Mouse (Mus musculus) forebrain, embryonic 10.5 days (tissue): Measurements from ENCODE around the gene Sbk2. TPM values are rescaled to one million over a fixed set of nuclear protein-coding genes. Genes with fewer than 3 reads are reported as not detected.
A peak's percentile ranks its signal among the peaks of the same experiment; 100 is the strongest.

ENCODE experiments used
- DNase-seq: peaks from one replicate; pipeline ENCODE4 v3.0.0-alpha.2; 2017; ENCODE audit warnings: low spot score; ENCODE audit errors: extremely low spot score
- H3K27ac ChIP-seq: fragments of 300-500 bp; sonication (generic); 2 replicates; pipeline ENCODE4 v1.5.1; 2016; ENCODE audit warnings: mild to moderate bottlenecking
- H3K27me3 ChIP-seq: fragments of 300-500 bp; sonication (generic); 2 replicates; pipeline ENCODE4 v1.6.1; 2016; ENCODE audit warnings: mild to moderate bottlenecking; ENCODE audit not compliant: poor library complexity, severe bottlenecking
- H3K36me3 ChIP-seq: fragments of 300-500 bp; sonication (generic); replicated peaks from 2 replicates; pipeline ENCODE4 v1.6.1; 2016; ENCODE audit warnings: mild to moderate bottlenecking, moderate library complexity
- H3K4me1 ChIP-seq: fragments of 300-500 bp; sonication (generic); 2 replicates; pipeline ENCODE4 v1.6.1; 2016
- H3K4me3 ChIP-seq: fragments of 300-500 bp; sonication (generic); 2 replicates; pipeline ENCODE4 v1.5.1; 2016; ENCODE audit warnings: mild to moderate bottlenecking, moderate library complexity
- H3K9me3 ChIP-seq: fragments of 300-500 bp; sonication (generic); 2 replicates; pipeline ENCODE4 v1.6.1; 2016; ENCODE audit warnings: mild to moderate bottlenecking, moderate library complexity
- WGBS: fragments of 180-500 bp; shearing (Covaris S2); methylation state at CpG from one replicate; pipeline ENCODE4 v1.1.7; 2016; 5-methylcytosine and 5-hydroxymethylcytosine counted together
- polyA plus RNA-seq: library from polyadenylated mRNA; unstranded; fragments of >200 nt; fragmentation: Nextera tagmentation; extraction: Ambion mirVana; gene quantifications from 2 replicates; pipeline ENCODE4 v1.2.1, GENCODE M21; 2016

Gene Sbk2
- polyA plus RNA-seq, 1 experiment from 2014 or later: 0.11 TPM

DNA sequence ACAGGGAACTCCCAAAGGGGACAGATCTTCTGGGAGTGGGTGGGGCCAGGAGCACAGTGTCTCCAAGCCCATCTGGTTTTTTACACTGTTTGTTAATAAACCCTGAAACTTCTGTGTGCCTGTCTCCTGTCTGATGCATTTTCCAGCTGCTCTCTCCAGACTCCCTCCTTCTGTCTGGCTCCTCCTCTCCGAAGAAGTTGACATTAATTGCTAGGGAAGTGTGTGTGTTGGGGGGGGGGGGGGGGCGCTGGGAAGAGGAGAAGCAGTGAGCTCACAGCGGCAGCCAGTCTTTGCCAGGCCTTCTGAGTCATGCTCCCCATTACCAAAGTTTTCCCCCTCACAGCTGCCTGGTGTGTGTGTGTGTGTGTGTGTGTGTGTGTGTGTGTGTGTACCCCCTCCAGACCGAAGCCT, 39.3 kb downstream of the Sbk2 start:
- DNase-seq: no peak
- WGBS: 14% methylated on average over 3 of the region's 4 CpGs
- no peaks in the 10 kb centered on the region for H3K27me3 ChIP-seq
- H3K36me3 ChIP-seq: peaks cover 19% of the 10 kb centered on the region
- H3K4me3 ChIP-seq: peak overlapping the region; percentile 53
- H3K4me1 ChIP-seq: peaks cover 76% of the 10 kb centered on the region
- peaks cover 4% of the 10 kb centered on the region; the same call in 1 of the 2 replicates for H3K9me3 ChIP-seq
- peak overlapping the region; percentile 92 for H3K27ac ChIP-seq

DNA sequence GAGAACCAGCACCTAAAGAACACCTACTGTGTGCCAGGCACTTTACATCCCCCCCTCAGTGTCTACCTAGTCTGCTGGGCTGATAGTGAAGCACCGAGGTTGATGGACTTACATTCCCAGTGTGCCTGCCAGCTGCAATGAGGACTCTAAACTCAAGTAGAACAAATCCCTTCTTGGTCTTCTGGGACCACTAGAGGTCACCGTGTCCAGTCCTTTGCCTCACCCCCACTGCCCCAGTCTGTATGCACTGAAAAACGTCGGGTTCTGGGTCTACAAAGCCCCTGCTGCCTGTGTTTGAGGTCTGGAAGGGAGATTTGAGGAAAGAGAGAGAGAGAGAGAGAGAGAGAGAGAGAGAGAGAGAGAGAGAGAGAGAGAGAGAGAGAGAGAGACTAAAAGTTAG, 39.7 kb downstream of the Sbk2 start:
- peaks cover 4% of the 10 kb centered on the region; the same call in 1 of the 2 replicates for H3K9me3 ChIP-seq
- H3K27ac ChIP-seq: peak overlapping the region; percentile 92
- peaks cover 23% of the 10 kb centered on the region for H3K36me3 ChIP-seq
- WGBS: 4% methylated on average over 4 of the region's 4 CpGs
- DNase-seq: no peak
- H3K27me3 ChIP-seq: no peaks in the 10 kb centered on the region
- peaks cover 77% of the 10 kb centered on the region for H3K4me1 ChIP-seq
- peak overlapping the region; percentile 53 for H3K4me3 ChIP-seq

GRCm38 (mm10) chr7:4923586-4924364, 40.4 kb downstream of the Sbk2 start:
- 4% methylated on average over 37 of the region's 37 CpGs for WGBS

GRCm38 (mm10) chr7:4922931-4923565, 41.2 kb downstream of the Sbk2 start:
- Histone ChIP-seq H3K9me3 (peaks cover 4% of the 10 kb centered on the region; the same call in 1 of the 2 replicates), H3K4me3 (peak overlapping the region; percentile 53), H3K27ac (peak overlapping the region; percentile 92), H3K4me1 (peaks cover 79% of the 10 kb centered on the region), H3K27me3 (no peaks in the 10 kb centered on the region), H3K36me3 (peaks cover 37% of the 10 kb centered on the region)
- peak; percentile 88 for DNase-seq
- 2% methylated on average over 14 of the region's 14 CpGs for WGBS

More at GRCm38 (mm10) chr7:4923586-4924364, 40.4 kb downstream of the Sbk2 start:
- Histone ChIP-seq H3K36me3 (peaks cover 30% of the 10 kb centered on the region), H3K27me3 (no peaks in the 10 kb centered on the region), H3K4me3 (peak overlapping the region; percentile 53), H3K9me3 (peaks cover 4% of the 10 kb centered on the region; the same call in 1 of the 2 replicates), H3K4me1 (peaks cover 81% of the 10 kb centered on the region), H3K27ac (peak overlapping the region; percentile 92)
- peak; percentile 64 for DNase-seq

- peak overlapping the region; percentile 92 for H3K27ac ChIP-seq
- no peaks in the 10 kb centered on the region for H3K27me3 ChIP-seq
- peaks cover 4% of the 10 kb centered on the region; the same call in 1 of the 2 replicates for H3K9me3 ChIP-seq
- H3K4me1 ChIP-seq: peaks cover 79% of the 10 kb centered on the region
- peak; percentile 92 for DNase-seq
- H3K36me3 ChIP-seq: peaks cover 43% of the 10 kb centered on the region
- H3K4me3 ChIP-seq: peak overlapping the region; percentile 53
- under 1% methylated on average over 14 of the region's 14 CpGs for WGBS
Observed at GRCm38 (mm10) chr7:4922508-4922907, 41.7 kb downstream of the Sbk2 start.

DNA sequence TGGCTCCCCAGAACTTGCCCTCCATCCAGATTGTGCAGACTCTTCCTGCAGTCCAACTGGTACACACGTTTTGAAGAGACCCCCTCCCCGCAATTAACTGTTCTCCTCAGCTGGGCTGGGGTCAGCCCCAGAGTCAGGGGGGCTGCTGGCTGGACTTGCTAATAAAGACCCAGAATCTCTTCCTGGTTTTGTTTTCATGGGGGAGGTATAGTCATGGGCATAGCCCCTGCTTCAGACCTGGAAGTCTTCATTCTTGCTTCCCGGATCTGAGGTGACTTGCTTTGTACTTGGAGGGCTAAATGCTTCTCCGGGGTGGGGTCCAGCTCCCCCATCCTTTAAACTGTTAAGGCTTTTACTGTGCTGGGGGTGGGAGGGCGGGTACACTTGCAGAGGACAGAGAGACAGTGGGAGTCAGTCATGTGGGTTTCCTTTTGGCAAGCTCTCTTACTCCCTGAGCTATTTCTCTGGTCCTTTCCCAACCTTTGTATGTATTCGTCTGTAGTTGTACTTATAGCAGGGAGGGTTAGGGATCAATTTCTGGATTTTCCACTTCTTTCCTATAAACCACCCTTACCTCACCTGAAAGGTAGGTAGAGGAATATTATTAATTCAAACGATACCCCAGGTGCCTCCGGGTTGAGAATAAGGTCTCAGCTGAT, 42.3 kb downstream of the Sbk2 start, which contains the start of gene Nat14:
Gene Nat14, plus strand, starts transcription at position 205 of the 659 bp plus-strand sequence.
- 24% methylated on average over 8 of the region's 8 CpGs for WGBS
- peaks cover 75% of the 10 kb centered on the region for H3K4me1 ChIP-seq
- no peak for DNase-seq

DNA sequence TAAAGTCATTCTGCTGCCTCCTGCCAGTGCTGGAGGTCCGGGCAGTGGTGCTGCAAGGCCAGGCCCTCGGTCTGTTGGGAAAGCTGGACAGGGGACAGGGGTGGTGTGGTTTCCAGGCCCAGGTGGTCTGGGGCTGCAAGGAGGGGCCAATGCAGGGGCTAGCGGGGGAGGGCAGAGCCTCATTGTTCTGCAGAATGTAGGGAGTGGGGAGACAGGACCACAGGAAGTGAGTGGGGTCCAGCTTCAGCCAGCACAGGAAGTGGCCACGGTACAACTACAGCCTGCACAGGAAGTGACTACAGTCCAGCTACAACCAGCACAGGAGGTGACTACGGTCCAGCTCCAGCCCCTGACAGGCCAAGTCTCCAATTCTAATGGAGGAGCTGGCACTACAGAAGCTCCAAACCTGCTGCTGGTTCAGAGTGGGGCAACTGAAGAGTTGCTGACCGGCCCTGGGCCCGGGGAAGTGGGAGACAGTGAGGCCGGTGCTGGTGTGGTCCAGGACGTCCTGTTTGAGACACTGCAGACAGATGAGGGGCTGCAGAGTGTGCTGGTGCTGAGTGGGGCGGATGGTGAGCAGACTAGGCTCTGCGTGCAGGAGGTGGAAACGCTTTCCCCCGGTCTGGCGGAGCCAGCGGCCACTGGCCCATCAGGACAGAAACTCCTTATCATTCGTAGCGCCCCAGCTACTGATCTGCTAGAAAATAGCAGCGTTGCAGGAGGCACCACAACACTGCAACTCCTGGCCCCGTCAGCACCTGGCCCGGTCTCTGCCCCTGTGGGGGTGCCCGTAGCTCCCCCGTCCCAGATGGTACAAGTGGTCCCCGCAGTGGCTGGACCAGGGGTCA, 43.0 kb downstream of the Sbk2 start:
- Histone ChIP-seq H3K36me3 (peaks cover 47% of the 10 kb centered on the region), H3K4me3 (peak overlapping the region; percentile 53; the same call in 1 of the 2 replicates), H3K27ac (peak overlapping the region; percentile 92), H3K9me3 (peaks cover 4% of the 10 kb centered on the region; the same call in 1 of the 2 replicates), H3K27me3 (no peaks in the 10 kb centered on the region), H3K4me1 (peaks cover 75% of the 10 kb centered on the region)
- DNase-seq: no peak
- 68% methylated on average over 23 of the region's 23 CpGs for WGBS

More for the DNA sequence above, 42.3 kb downstream of the Sbk2 start, which contains the start of gene Nat14:
- Histone ChIP-seq H3K4me3 (peak within 1 kb of the TSS; percentile 53), H3K27ac (peak within 1 kb of the TSS; percentile 92), H3K9me3 (peaks cover 4% of the 10 kb centered on the region; the same call in 1 of the 2 replicates), H3K36me3 (peaks cover 47% of the 10 kb centered on the region), H3K27me3 (no peaks in the 10 kb centered on the region)

DNA sequence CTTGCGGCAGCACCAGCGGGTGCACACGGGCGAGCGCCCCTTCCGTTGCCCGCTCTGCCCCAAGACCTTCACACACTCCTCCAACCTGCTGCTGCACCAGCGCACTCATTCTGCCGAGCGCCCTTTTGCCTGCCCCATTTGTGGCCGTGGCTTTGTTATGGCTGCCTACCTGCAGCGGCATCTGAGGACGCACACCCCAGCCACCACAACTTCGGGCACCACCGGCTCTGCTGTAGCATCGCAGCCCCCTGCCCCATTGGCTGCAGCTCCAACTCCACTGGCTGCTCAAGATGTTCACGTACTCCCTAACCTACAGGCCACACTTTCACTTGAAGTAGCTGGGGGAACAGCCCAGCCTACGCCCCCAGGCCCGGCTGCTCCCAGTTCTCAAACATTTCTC, 43.7 kb downstream of the Sbk2 start:
- Histone ChIP-seq H3K4me1 (peaks cover 74% of the 10 kb centered on the region), H3K27me3 (no peaks in the 10 kb centered on the region), H3K36me3 (peaks cover 47% of the 10 kb centered on the region), H3K4me3 (no peak overlapping the region), H3K27ac (peak overlapping the region; percentile 92), H3K9me3 (peaks cover 4% of the 10 kb centered on the region; the same call in 1 of the 2 replicates)
- no peak for DNase-seq
- 86% methylated on average over 19 of the region's 19 CpGs for WGBS

DNA sequence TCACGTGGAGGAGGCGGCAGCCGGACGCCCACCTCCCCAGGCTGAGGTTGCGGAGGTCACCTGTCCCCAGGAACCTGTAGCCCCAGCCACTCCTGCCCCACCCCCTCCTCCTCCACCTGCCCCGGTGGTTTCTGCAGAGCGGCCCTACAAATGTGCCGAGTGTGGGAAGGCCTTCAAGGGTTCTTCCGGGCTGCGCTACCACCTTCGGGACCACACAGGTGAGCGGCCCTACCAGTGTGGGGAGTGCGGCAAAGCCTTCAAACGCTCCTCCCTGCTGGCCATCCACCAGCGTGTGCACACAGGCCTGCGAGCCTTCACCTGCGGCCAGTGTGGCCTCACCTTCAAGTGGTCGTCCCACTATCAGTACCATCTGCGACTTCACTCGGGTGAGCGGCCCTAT, 44.2 kb downstream of the Sbk2 start:
- 90% methylated on average over 21 of the region's 21 CpGs for WGBS
- Histone ChIP-seq H3K27me3 (no peaks in the 10 kb centered on the region), H3K36me3 (peaks cover 47% of the 10 kb centered on the region), H3K4me1 (peaks cover 69% of the 10 kb centered on the region), H3K9me3 (peaks cover 4% of the 10 kb centered on the region; the same call in 1 of the 2 replicates), H3K27ac (no peak overlapping the region), H3K4me3 (no peak overlapping the region)
- DNase-seq: no peak

GRCm38 (mm10) chr7:4919096-4919495, 45.1 kb downstream of the Sbk2 start:
- H3K27ac ChIP-seq: no peak overlapping the region
- no peak overlapping the region for H3K4me3 ChIP-seq
- H3K27me3 ChIP-seq: no peaks in the 10 kb centered on the region
- peaks cover 4% of the 10 kb centered on the region; the same call in 1 of the 2 replicates for H3K9me3 ChIP-seq
- peaks cover 69% of the 10 kb centered on the region for H3K4me1 ChIP-seq
- WGBS: 85% methylated on average over 21 of the region's 21 CpGs
- H3K36me3 ChIP-seq: peaks cover 47% of the 10 kb centered on the region
- no peak for DNase-seq

GRCm38 (mm10) chr7:4918681-4919080, 45.5 kb downstream of the Sbk2 start:
- DNase-seq: no peak
- Histone ChIP-seq H3K4me3 (no peak overlapping the region), H3K4me1 (peaks cover 65% of the 10 kb centered on the region), H3K27me3 (no peaks in the 10 kb centered on the region), H3K27ac (no peak overlapping the region), H3K9me3 (no peaks in the 10 kb centered on the region; the same call in 1 of the 2 replicates), H3K36me3 (peaks cover 47% of the 10 kb centered on the region)
- 89% methylated on average over 15 of the region's 15 CpGs for WGBS
